ENCODE assay signal across 45 mouse cellular contexts in genomic region chr2:3353160-3353559, GRCm38 (mm10). TPM values are rescaled to one million over a fixed set of nuclear protein-coding genes. Genes with fewer than 3 reads are reported as not detected.
"Had no signal": no experiment of that assay in that cellular context is flagged by ENCODE, and none has a peak within 500 bp of the region (broad histone marks: within the 10 kb centered on the region; RNA-seq: fewer than 3 reads in every experiment).

No protein-coding gene starts in this region.

- ATAC-seq: liver, embryonic 12.5 days; liver, postnatal 0 days; lung, postnatal 0 days; midbrain, embryonic 13.5 days; midbrain, embryonic 15.5 days; midbrain, embryonic 16.5 days had no signal

- H3K4me3 ChIP-seq: limb, embryonic 10.5 days; limb, embryonic 12.5 days; limb, embryonic 13.5 days; limb, embryonic 15.5 days; liver, embryonic 12.5 days; liver, embryonic 13.5 days; liver, embryonic 15.5 days; lung, embryonic 15.5 days; megakaryocyte, embryonic 14.5 days; midbrain, embryonic 10.5 days; midbrain, embryonic 12.5 days; midbrain, embryonic 13.5 days; midbrain, embryonic 15.5 days; myocyte; neural tube, embryonic 12.5 days had no signal

- H3K27me3 ChIP-seq: limb, embryonic 12.5 days; limb, embryonic 13.5 days; limb, embryonic 15.5 days; liver, embryonic 12.5 days; liver, embryonic 15.5 days; lung, embryonic 15.5 days; megakaryocyte, embryonic 14.5 days; midbrain, embryonic 12.5 days; midbrain, embryonic 15.5 days; neural tube, embryonic 12.5 days had no signal

- H3K27ac ChIP-seq: limb, embryonic 10.5 days; limb, embryonic 12.5 days; limb, embryonic 13.5 days; limb, embryonic 15.5 days; liver, embryonic 12.5 days; liver, embryonic 13.5 days; liver, embryonic 14.5 days; liver, embryonic 15.5 days; lung, embryonic 15.5 days; macrophage; midbrain, embryonic 10.5 days; midbrain, embryonic 12.5 days; midbrain, embryonic 13.5 days; midbrain, embryonic 15.5 days; neural tube, embryonic 12.5 days had no signal

- H3K9ac ChIP-seq: limb, embryonic 12.5 days; limb, embryonic 13.5 days; limb, embryonic 15.5 days; liver, embryonic 12.5 days; liver, embryonic 13.5 days; liver, embryonic 14.5 days; liver, embryonic 15.5 days; liver, postnatal 0 days; lung, embryonic 14.5 days; lung, embryonic 15.5 days; midbrain, embryonic 12.5 days; midbrain, embryonic 13.5 days; midbrain, embryonic 15.5 days; neural tube, embryonic 12.5 days had no signal

- H3K4me2 ChIP-seq: limb, embryonic 12.5 days; limb, embryonic 13.5 days; limb, embryonic 15.5 days; liver, embryonic 11.5 days; liver, embryonic 12.5 days; liver, embryonic 13.5 days; liver, embryonic 15.5 days; lung, embryonic 14.5 days; lung, embryonic 15.5 days; midbrain, embryonic 11.5 days; midbrain, embryonic 12.5 days; midbrain, embryonic 13.5 days; midbrain, embryonic 15.5 days; neural tube, embryonic 12.5 days had no signal

- H3K9me3 ChIP-seq: limb, embryonic 10.5 days; limb, embryonic 12.5 days; limb, embryonic 13.5 days; limb, embryonic 15.5 days; liver, embryonic 12.5 days; liver, embryonic 13.5 days; liver, embryonic 15.5 days; lung, embryonic 15.5 days; midbrain, embryonic 10.5 days; midbrain, embryonic 12.5 days; midbrain, embryonic 13.5 days; midbrain, embryonic 15.5 days had no signal

- H3K36me3 ChIP-seq: limb, embryonic 10.5 days; limb, embryonic 12.5 days; limb, embryonic 13.5 days; limb, embryonic 15.5 days; liver, embryonic 12.5 days; liver, embryonic 13.5 days; liver, embryonic 15.5 days; lung, embryonic 15.5 days; midbrain, embryonic 10.5 days; midbrain, embryonic 12.5 days; midbrain, embryonic 13.5 days; midbrain, embryonic 15.5 days; neural tube, embryonic 12.5 days had no signal

- DNase-seq: left cerebral cortex, postnatal 4 days; liver; liver, embryonic 13.5 days; liver, postnatal 0 days; lung, adult 18-20 months; lung, adult 2 months; lung, embryonic 14.5 days; lung, postnatal 10 days; lung, postnatal 14 days; lung, postnatal 36 days; lung, postnatal 4 days; midbrain, embryonic 14.5 days had no signal

- H3K4me1 ChIP-seq: limb, embryonic 10.5 days; limb, embryonic 12.5 days; limb, embryonic 13.5 days; limb, embryonic 15.5 days; liver, embryonic 12.5 days; liver, embryonic 13.5 days; liver, embryonic 15.5 days; lung, embryonic 15.5 days; midbrain, embryonic 10.5 days; midbrain, embryonic 12.5 days; midbrain, embryonic 13.5 days; midbrain, embryonic 15.5 days; neural tube, embryonic 12.5 days had no signal

RNA-seq across cellular contexts. Expression of gene Acbd7, which starts 17.2 kb away (rescaled TPM):
- total RNA-seq: liver, adult 2 months; megakaryocyte progenitor cell, adult 5-6 weeks; megakaryocyte-erythroid progenitor cell, adult 5-6 weeks; monocyte, adult 5-6 weeks had no signal
- polyA plus RNA-seq: limb, embryonic 10.5 days; limb, embryonic 11.5 days; limb, embryonic 12.5 days; liver, adult 2 months; lung, adult 2 months; macrophage; midbrain, embryonic 12.5 days; neural tube, embryonic 11.5 days had no signal

RNA-seq across cellular contexts. Expression of gene Olah, which starts 43.9 kb away (rescaled TPM):
- total RNA-seq: left cerebral cortex, adult 8-10 months; left cerebral cortex, postnatal 10 days; left cerebral cortex, postnatal 14 days; left cerebral cortex, postnatal 36 days; liver, adult 2 months; megakaryocyte progenitor cell, adult 5-6 weeks; megakaryocyte-erythroid progenitor cell, adult 5-6 weeks; midbrain, postnatal 0 days; monocyte, adult 5-6 weeks had no signal
- polyA plus RNA-seq: limb, embryonic 10.5 days; limb, embryonic 11.5 days; limb, embryonic 12.5 days; liver, adult 2 months; liver, embryonic 11.5 days; liver, embryonic 12.5 days; liver, embryonic 13.5 days; liver, embryonic 14.5 days; liver, embryonic 15.5 days; liver, embryonic 16.5 days; liver, postnatal 0 days; lung, adult 2 months; lung, embryonic 14.5 days; lung, embryonic 15.5 days; lung, embryonic 16.5 days; lung, postnatal 0 days; macrophage; midbrain, embryonic 10.5 days; midbrain, embryonic 11.5 days; midbrain, embryonic 12.5 days; midbrain, embryonic 13.5 days; midbrain, embryonic 14.5 days; midbrain, embryonic 15.5 days; myocyte; neural tube, embryonic 11.5 days; neural tube, embryonic 12.5 days had no signal
